Mouse (Mus musculus) brain, embryonic 14.5 days (tissue): ENCODE results near the gene Dgkh.

Experiments
- CTCF ChIP-seq: fragments of 200-500 bp; IDR thresholded peaks from 2 replicates; pipeline ENCODE4 v1.5.1; 2012; ENCODE audit warnings: inconsistent platforms, mild to moderate bottlenecking, moderate library complexity, borderline replicate concordance; ENCODE audit not compliant: insufficient read depth, insufficient read length; ENCODE audit errors: extremely low read depth
- POLR2A ChIP-seq: fragments of 200-500 bp; IDR thresholded peaks from 2 replicates; pipeline ENCODE4 v1.6.1; 2012; ENCODE audit warnings: mild to moderate bottlenecking, inconsistent platforms, borderline replicate concordance; ENCODE audit not compliant: poor library complexity, insufficient read depth, insufficient read length, severe bottlenecking; ENCODE audit errors: extremely low read depth

- TF ChIP-seq CTCF = no peak
- no peak for TF ChIP-seq POLR2A
Observed at GRCm38 (mm10) chr14:78568410-78568809, 164.2 kb downstream of the Dgkh start.
